Mouse (Mus musculus): ENCODE measurements at regions not wholly inside any gene's neighbourhood (a gene's known extent, or its start where the extent isn't known, plus 50 kb on each side); places are given as distances from the start of the nearest gene placed in this dataset.

DNA sequence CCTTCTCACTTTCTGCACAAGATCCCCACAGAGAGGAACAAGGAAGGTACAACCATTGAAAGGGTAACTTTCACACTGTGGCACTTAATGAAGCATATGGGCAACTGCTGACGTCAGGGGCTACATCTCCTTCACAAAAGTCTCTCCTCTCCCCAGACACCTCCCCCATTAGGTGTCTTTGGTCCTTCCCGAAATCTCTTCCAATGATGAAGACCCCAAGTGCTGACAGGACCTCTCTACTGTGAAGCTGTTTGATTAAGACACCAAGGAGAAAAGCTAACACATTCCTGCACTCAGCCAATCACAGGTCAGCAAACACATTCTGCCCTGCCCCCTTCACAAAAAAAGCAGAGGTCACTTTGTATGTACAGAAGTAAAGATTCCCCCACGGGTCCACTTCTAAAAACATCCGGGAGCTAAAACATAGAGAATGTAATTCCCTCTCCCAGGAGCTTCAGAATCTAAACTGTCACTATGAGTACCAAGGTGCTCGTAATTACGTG lies 72.3 kb upstream of the Tln2 start:
- TF ChIP-seq EP300 (IDR thresholded peaks at IDR 0.05; ENCODE audit: low read depth), result no peak
- TF ChIP-seq CTCF (IDR thresholded peaks at IDR 0.05; ENCODE audit: low read depth), result no peak

Data from liver, postnatal 0 days (tissue).